Mouse (Mus musculus) olfactory bulb, adult 2 months (tissue): ENCODE measurements at regions not wholly inside any gene's neighbourhood (a gene's known extent, or its start where the extent isn't known, plus 50 kb on each side); places are given as distances from the start of the nearest gene placed in this dataset.

Experiments used
- CTCF ChIP-seq: fragments of 200-500 bp; IDR thresholded peaks from 2 replicates; pipeline ENCODE4 v1.5.1; 2012; ENCODE audit warnings: low read depth, mild to moderate bottlenecking, low read length, moderate library complexity; ENCODE audit not compliant: insufficient read depth
- POLR2A ChIP-seq: fragments of 200-500 bp; IDR thresholded peaks from 2 replicates; pipeline ENCODE4 v1.6.1; 2012; ENCODE audit warnings: mild to moderate bottlenecking, low read depth, low read length, moderate library complexity; ENCODE audit not compliant: insufficient read depth

- no peak for TF ChIP-seq CTCF
- no peak for TF ChIP-seq POLR2A
Measured at GRCm38 (mm10) chr13:55895505-55895904, 59.5 kb upstream of the Pitx1 start.
